Mouse (Mus musculus) embryonic facial prominence, embryonic 13.5 days (tissue): Measurements from ENCODE around the gene U2surp. TPM values are rescaled to one million over a fixed set of nuclear protein-coding genes. Genes with fewer than 3 reads are reported as not detected.

Source experiments
- ATAC-seq: fragments of 200-750 bp; cut with Nextera tagmentation; 2 replicates; pipeline ENCODE4 v1.8.0; 2017; ENCODE audit warnings: low read depth; ENCODE audit not compliant: insufficient number of reproducible peaks, insufficient read depth, low FRiP score, low TSS enrichment
- H3K27ac ChIP-seq: fragments of 300-500 bp; sonication (generic); 2 replicates; pipeline ENCODE4 v1.5.1; 2015; ENCODE audit warnings: moderate library complexity, mild to moderate bottlenecking, inconsistent platforms
- H3K27me3 ChIP-seq: fragments of 300-500 bp; sonication (generic); 2 replicates; pipeline ENCODE4 v1.6.1; 2015; ENCODE audit warnings: mild to moderate bottlenecking, inconsistent platforms
- H3K36me3 ChIP-seq: fragments of 300-500 bp; sonication (generic); 2 replicates; pipeline ENCODE4 v1.6.1; 2015; ENCODE audit warnings: mild to moderate bottlenecking, inconsistent platforms
- H3K4me1 ChIP-seq: fragments of 300-500 bp; sonication (generic); 2 replicates; pipeline ENCODE4 v1.6.1; 2015; ENCODE audit warnings: inconsistent platforms
- H3K4me2 ChIP-seq: fragments of 300-500 bp; sonication (generic); 2 replicates; pipeline ENCODE4 v1.6.1; 2015; ENCODE audit warnings: moderate library complexity, mild to moderate bottlenecking, inconsistent platforms
- H3K4me3 ChIP-seq: fragments of 300-500 bp; sonication (generic); 2 replicates; pipeline ENCODE4 v1.5.1; 2015; ENCODE audit warnings: mild to moderate bottlenecking, inconsistent platforms
- H3K9ac ChIP-seq: fragments of 300-500 bp; sonication (generic); 2 replicates; pipeline ENCODE4 v1.6.1; 2015; ENCODE audit warnings: mild to moderate bottlenecking, inconsistent platforms
- H3K9me3 ChIP-seq: fragments of 300-500 bp; sonication (generic); 2 replicates; pipeline ENCODE4 v1.6.1; 2016; ENCODE audit warnings: inconsistent platforms
- WGBS: fragments of 180-500 bp; shearing (Covaris S2); methylation state at CpG from one replicate; pipeline ENCODE4 v1.1.7; 2015; ENCODE audit warnings: mixed read lengths; 5-methylcytosine and 5-hydroxymethylcytosine counted together
- polyA plus RNA-seq: library from polyadenylated mRNA; unstranded; fragments of >200 nt; fragmentation: Nextera tagmentation; extraction: Ambion mirVana; gene quantifications from 2 replicates; pipeline ENCODE4 v1.2.1, GENCODE M21; 2015

Gene U2surp
- polyA plus RNA-seq, 1 experiment from 2014 or later = 178 TPM

DNA sequence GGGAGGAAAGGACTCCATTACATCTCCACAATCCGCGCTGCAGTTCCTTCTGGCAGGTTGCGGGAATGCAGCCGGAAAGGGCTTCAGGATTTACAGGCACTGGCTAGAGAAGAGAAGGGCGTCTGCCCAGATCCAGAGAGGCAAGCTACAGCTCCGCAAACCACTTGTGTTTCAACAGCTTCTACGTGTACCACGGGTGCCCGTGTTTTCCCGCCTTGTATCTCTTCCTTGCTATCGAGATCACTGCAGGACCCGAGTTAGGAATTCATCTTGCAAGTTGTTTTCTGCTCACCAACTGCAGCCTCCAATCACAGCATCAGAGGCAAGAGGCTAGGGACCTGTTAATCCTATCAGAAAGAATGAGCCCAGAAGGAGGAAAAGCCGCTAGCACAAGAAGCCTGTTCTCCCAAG lies 69.5 kb downstream of the U2surp start:
- no peaks in the 10 kb centered on the region; the same call in 1 of the 2 replicates for H3K9me3 ChIP-seq
- peak overlapping the region; percentile 26 for H3K4me3 ChIP-seq
- no peaks in the 10 kb centered on the region for H3K36me3 ChIP-seq
- H3K4me1 ChIP-seq = peaks cover 13% of the 10 kb centered on the region; the same call in 1 of the 2 replicates
- 7% methylated on average over 13 of the region's 13 CpGs for WGBS
- peak overlapping the region; percentile 54 for H3K4me2 ChIP-seq
- H3K9ac ChIP-seq = peak overlapping the region; percentile 22; the same call in 1 of the 2 replicates
- ATAC-seq = 0 out of 2 replicates have a peak, but pooled peaks have one; percentile 26
- 0 out of 2 replicates have a peak, but pooled peaks cover 5% of the 10 kb centered on the region for H3K27me3 ChIP-seq
- H3K27ac ChIP-seq = no peak overlapping the region

DNA sequence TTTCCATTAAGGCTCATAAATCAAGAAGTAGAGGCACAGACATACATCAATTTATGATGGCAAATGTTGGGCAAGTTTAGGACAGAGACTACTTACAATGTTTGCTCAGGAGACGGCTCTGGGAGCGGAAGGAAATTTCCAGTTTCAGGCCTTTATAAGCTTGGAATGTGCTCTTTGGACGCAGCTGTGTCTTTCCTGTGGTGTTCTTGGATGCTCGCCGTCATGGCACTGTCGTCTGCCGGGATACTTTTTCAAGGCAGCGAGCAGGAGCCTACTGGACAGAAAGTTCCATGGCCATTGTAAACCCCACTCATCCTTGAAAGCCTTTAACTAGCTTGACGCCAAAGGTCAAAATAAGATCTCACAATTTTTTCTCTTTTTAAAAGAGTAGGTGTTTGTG lies 73.9 kb downstream of the U2surp start:
- WGBS = 85% methylated on average over 9 of the region's 9 CpGs

DNA sequence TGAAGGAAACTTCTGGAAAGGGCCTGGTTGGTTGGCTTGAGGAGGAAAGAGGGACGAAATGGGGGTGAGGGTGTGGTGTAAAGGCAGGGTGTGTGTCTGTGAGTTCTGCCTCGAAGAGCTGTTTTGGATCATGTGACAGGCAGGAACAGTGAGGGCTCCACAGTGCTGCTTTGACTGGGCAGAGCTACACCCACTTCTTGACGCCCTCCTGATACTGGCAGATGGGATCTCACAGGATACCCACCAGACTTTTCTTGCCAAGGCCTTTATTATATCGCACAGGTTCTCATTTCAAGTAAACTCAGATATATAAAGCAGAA lies 75.5 kb downstream of the U2surp start:
- no peaks in the 10 kb centered on the region for H3K9me3 ChIP-seq
- H3K4me2 ChIP-seq = no peak overlapping the region
- no peak overlapping the region for H3K4me3 ChIP-seq
- no peak overlapping the region for H3K27ac ChIP-seq
- H3K9ac ChIP-seq = no peak overlapping the region
- ATAC-seq = 0 out of 2 replicates have a peak, but pooled peaks have one; percentile 43
- no peaks in the 10 kb centered on the region for H3K27me3 ChIP-seq
- H3K4me1 ChIP-seq = no peaks in the 10 kb centered on the region
- WGBS = 80% methylated on average over 4 of the region's 4 CpGs
- no peaks in the 10 kb centered on the region for H3K36me3 ChIP-seq

More for the DNA sequence above, 73.9 kb downstream of the U2surp start:
- no peak overlapping the region for H3K9ac ChIP-seq
- no peak overlapping the region for H3K4me3 ChIP-seq
- 0 out of 2 replicates have a peak, but pooled peaks cover under 1% of the 10 kb centered on the region for H3K27me3 ChIP-seq
- ATAC-seq = no peak
- H3K27ac ChIP-seq = no peak overlapping the region
- H3K4me2 ChIP-seq = no peak overlapping the region
- no peaks in the 10 kb centered on the region for H3K36me3 ChIP-seq
- H3K4me1 ChIP-seq = peaks cover 11% of the 10 kb centered on the region; the same call in 1 of the 2 replicates
- no peaks in the 10 kb centered on the region for H3K9me3 ChIP-seq

DNA sequence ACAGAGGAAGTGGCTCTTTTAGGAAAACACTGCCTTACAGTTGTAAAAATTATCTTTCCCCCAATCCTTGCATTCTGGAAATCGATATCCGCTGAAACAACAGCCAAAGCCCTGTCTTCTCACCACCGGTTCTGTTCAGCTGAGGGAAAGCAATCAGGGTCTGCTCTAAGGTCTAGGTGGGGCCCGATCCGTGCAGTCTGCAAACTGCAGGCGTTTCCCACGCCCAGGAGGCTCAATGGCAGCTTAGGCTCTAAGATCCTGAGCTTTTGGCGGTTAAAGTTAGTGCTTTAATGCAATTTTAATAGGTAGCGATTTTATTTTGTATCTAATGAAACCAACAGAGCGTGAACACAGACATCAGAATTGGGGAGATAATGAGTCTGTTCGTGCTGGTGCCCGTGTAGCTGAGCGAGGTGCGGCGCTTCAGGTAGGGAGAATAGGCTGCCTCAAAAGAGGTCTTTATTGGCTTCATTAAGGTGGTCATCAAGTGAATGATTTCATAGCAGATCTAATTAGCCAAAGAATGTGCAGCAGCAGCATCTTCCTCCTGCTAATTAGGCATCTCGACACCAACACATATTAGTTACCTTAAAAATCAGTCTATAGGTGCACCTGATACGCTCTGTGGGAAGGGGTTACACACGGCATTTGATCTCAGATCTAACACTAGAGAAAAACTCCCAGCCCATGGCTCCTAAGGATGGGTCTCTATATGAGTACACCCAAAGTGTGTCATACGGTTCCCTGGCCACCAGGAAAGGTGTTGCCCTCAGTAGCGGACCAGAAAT lies 76.1 kb downstream of the U2surp start:
- no peak for ATAC-seq
- Histone ChIP-seq H3K4me1 (no peaks in the 10 kb centered on the region), H3K9ac (no peak overlapping the region), H3K9me3 (no peaks in the 10 kb centered on the region), H3K27ac (no peak overlapping the region), H3K36me3 (no peaks in the 10 kb centered on the region), H3K4me3 (no peak overlapping the region), H3K4me2 (no peak overlapping the region), H3K27me3 (no peaks in the 10 kb centered on the region)
- WGBS = 73% methylated on average over 20 of the region's 20 CpGs

DNA sequence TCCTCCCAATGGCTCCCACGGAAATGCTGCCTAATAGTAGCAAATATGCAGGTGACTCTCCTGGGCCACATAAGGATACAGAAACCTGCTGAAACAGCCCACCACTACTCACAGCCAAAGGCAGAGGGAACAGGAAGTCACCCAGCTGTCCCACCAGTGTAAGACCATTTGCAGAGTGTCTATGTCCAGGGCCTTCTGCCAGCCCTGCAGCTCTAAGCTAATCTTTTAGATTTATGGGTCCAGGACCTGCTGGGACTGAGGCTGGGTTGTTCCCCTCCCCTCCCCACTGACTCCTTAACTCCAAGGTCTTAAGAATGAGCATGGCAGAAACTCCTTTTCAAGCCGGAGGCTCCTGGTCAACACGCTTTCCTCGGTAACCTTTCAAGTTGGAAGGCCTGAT lies 83.5 kb downstream of the U2surp start:
- Histone ChIP-seq H3K4me2 (no peak overlapping the region), H3K27ac (no peak overlapping the region), H3K4me1 (no peaks in the 10 kb centered on the region), H3K27me3 (no peaks in the 10 kb centered on the region), H3K4me3 (no peak overlapping the region), H3K9ac (no peak overlapping the region), H3K9me3 (no peaks in the 10 kb centered on the region), H3K36me3 (no peaks in the 10 kb centered on the region)
- WGBS = 87% methylated on average over 4 of the region's 4 CpGs
- no peak for ATAC-seq

DNA sequence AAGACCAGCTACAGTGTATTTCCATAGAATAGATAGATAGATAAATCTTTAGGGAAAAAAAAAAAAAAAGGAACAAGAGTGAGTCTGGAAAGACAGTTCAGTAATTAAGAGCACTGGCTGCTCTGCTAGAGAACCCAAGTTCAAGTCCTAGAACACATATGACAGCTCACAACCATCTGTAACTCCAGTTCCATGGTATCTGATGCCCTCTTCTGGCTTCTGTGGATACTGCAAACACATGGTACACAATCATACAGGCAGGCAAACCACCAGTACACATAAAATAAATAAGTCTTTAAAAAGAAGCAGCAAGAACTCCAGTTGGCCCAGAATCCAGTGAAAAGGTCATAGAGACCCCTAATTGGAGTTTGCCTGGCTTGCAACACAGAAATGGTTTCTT lies 97.9 kb downstream of the U2surp start:
- H3K36me3 ChIP-seq = no peaks in the 10 kb centered on the region
- no peak overlapping the region for H3K9ac ChIP-seq
- H3K4me3 ChIP-seq = no peak overlapping the region
- no peak for ATAC-seq
- peaks cover under 1% of the 10 kb centered on the region; the same call in 1 of the 2 replicates for H3K27me3 ChIP-seq
- H3K9me3 ChIP-seq = no peaks in the 10 kb centered on the region
- peaks cover 3% of the 10 kb centered on the region; the same call in 1 of the 2 replicates for H3K4me1 ChIP-seq
- no peak overlapping the region for H3K27ac ChIP-seq
- H3K4me2 ChIP-seq = no peak overlapping the region

DNA sequence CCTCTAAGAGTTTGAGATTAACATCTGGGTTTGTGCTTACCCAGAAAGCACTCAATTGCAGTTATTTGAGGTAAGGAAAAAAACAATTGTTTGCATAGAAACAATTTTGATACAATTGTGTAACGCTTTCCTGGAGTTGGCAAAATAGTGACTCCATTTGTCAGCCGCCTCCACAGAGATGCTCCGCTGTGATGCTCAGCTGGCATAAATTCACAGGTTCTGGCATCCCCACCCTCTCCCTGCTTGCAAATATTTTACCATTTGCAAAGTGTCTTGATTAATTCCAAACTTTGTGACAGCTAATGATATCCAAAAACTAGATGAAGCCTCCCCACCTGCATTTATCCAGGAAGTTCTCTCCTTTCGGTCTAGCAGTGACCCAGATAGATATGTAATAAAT lies 99.7 kb downstream of the U2surp start:
- no peak for ATAC-seq
- 69% methylated on average over 4 of the region's 4 CpGs for WGBS

DNA sequence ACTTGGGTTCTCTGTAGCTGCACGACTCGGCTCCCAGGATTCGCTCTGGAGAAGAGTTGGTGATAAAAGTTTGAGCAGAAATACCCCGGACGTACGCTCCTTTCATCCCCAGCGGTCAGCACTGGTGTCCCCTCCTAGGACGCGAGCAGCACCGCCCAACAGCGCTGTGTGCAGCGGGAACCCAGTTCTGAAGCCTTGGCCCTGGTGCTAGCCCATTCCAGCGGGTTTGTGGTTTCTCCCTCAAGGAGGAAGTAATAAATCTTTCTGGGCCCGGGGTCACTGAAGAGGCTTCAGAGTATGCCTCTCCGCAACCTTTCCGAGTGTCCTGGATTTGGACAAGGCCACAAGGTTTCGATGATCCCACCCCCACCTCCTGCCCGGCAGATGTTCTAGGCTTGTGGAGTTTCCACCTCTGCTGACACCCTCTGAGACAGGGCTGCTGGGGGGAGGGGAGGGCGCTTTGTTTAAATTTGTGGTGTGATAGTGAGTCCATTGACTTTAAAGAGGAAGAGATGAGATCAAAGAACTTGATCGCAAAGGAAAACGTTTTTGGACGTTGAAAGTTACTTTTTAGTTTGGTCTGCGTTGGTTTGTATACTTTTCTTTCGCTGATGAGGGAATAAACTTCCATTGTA lies 104.1 kb downstream of the U2surp start:
- Histone ChIP-seq H3K4me1 (peaks cover 38% of the 10 kb centered on the region), H3K9ac (peak overlapping the region; percentile 89), H3K27ac (peak overlapping the region; percentile 90), H3K4me3 (peak overlapping the region; percentile 81), H3K27me3 (peaks cover 13% of the 10 kb centered on the region), H3K9me3 (no peaks in the 10 kb centered on the region), H3K4me2 (peak overlapping the region; percentile 94), H3K36me3 (peaks cover 9% of the 10 kb centered on the region; the same call in 1 of the 2 replicates)
- ATAC-seq = peak; percentile 11; the same call in 1 of the 2 replicates
- 1% methylated on average over 24 of the region's 24 CpGs for WGBS

More for the DNA sequence above, 99.7 kb downstream of the U2surp start:
- Histone ChIP-seq H3K4me2 (no peak overlapping the region), H3K27me3 (peaks cover 5% of the 10 kb centered on the region; the same call in 1 of the 2 replicates), H3K4me1 (peaks cover 12% of the 10 kb centered on the region), H3K9me3 (no peaks in the 10 kb centered on the region), H3K9ac (no peak overlapping the region), H3K27ac (no peak overlapping the region), H3K4me3 (no peak overlapping the region), H3K36me3 (no peaks in the 10 kb centered on the region)

Other genes starting within 250 kb of the U2surp start
- 13.2 and 13.5 TPM in 2 replicates for gene Chst2, start 105.3 kb downstream of the U2surp start, polyA plus RNA-seq
- gene Paqr9, start 47.7 kb upstream of the U2surp start, polyA plus RNA-seq = 0.15 and 0.32 TPM in 2 replicates
- 8.2 and 10.0 TPM in 2 replicates for gene Pcolce2, start 125.6 kb upstream of the U2surp start, polyA plus RNA-seq
- 2.0 and 2.7 TPM in 2 replicates for gene Trpc1, start 238.4 kb upstream of the U2surp start, polyA plus RNA-seq